Mouse (Mus musculus) megakaryocyte, adult 5-6 weeks (primary cell): ENCODE data around the gene Ltb. TPM values are rescaled to one million over a fixed set of nuclear protein-coding genes. Genes with fewer than 3 reads are reported as not detected.

ENCODE experiments used
- ATAC-seq: 2 replicates; pipeline ENCODE4 v1.8.0; 2016; ENCODE audit warnings: mild to moderate bottlenecking, inconsistent platforms; ENCODE audit not compliant: poor library complexity, severe bottlenecking
- total RNA-seq, 2 experiments: library from RNA; stranded (forward) in 1 of 2; stranded (reverse) in 1 of 2; fragments of 153-499, 151-499 nt in 1 of 2; fragments of 221-1000, 200-1000 nt in 1 of 2; gene quantifications; 2 replicates each; pipeline versions ENCODE4 v1.2.3 to v1.2.4; 2015 to 2017

Ltb gene
- total RNA-seq, 2 experiments from 2014 or later, result 7.3 to 13.3 TPM

- ATAC-seq, result no peak
Measured at GRCm38 (mm10) chr17:35190096-35190495, 4.1 kb upstream of the Ltb start.

- ATAC-seq, result no peak
Measured at GRCm38 (mm10) chr17:35191723-35192122, 2.5 kb upstream of the Ltb start.

GRCm38 (mm10) chr17:35192924-35193323 lies 1.3 kb upstream of the Ltb start:
- ATAC-seq, result peak; percentile 52

GRCm38 (mm10) chr17:35194844-35195630 lies 798 bp downstream of the Ltb start:
- peak; percentile 24; the same call in 1 of the 2 replicates for ATAC-seq

- peak; percentile 72 for ATAC-seq
Measured at GRCm38 (mm10) chr17:35195631-35196320, 1.5 kb downstream of the Ltb start.

- ATAC-seq, result no peak
Measured at GRCm38 (mm10) chr17:35196321-35196641, 2.0 kb downstream of the Ltb start.

- ATAC-seq, result no peak
Measured at GRCm38 (mm10) chr17:35197126-35197525, 2.9 kb downstream of the Ltb start.

GRCm38 (mm10) chr17:35198029-35198428 lies 3.8 kb downstream of the Ltb start:
- ATAC-seq, result no peak

GRCm38 (mm10) chr17:35198946-35199345 lies 4.7 kb downstream of the Ltb start:
- ATAC-seq, result no peak

- peak; percentile 75 for ATAC-seq
Measured at GRCm38 (mm10) chr17:35200398-35200797, 6.2 kb downstream of the Ltb start.

- ATAC-seq, result peak; percentile 16; the same call in 1 of the 2 replicates
Measured at GRCm38 (mm10) chr17:35201128-35201527, 6.9 kb downstream of the Ltb start.

- peak; percentile 68 for ATAC-seq
Measured at GRCm38 (mm10) chr17:35201787-35202186, 7.5 kb downstream of the Ltb start, which contains the start of gene Tnf. Tnf (minus strand) TSS chr17:35202007.

- ATAC-seq, result no peak
Measured at GRCm38 (mm10) chr17:35202442-35202841, 8.2 kb downstream of the Ltb start.

- ATAC-seq, result no peak
Measured at GRCm38 (mm10) chr17:35204494-35205379, 10.5 kb downstream of the Ltb start, which contains the start of gene Lta. Lta (minus strand) TSS chr17:35205351.

- no peak for ATAC-seq
Measured at GRCm38 (mm10) chr17:35205380-35205769, 11.1 kb downstream of the Ltb start.

GRCm38 (mm10) chr17:35209785-35210535 lies 15.7 kb downstream of the Ltb start:
- peak; percentile 79 for ATAC-seq

- ATAC-seq, result no peak
Measured at GRCm38 (mm10) chr17:35210593-35210992, 16.4 kb downstream of the Ltb start.

- no peak for ATAC-seq
Measured at GRCm38 (mm10) chr17:35213071-35213470, 18.8 kb downstream of the Ltb start.

GRCm38 (mm10) chr17:35218516-35219193 lies 24.4 kb downstream of the Ltb start:
- peak; percentile 36 for ATAC-seq

GRCm38 (mm10) chr17:35219601-35220041 lies 25.4 kb downstream of the Ltb start:
- ATAC-seq, result peak; percentile 68
